Comparison of ENCODE assay signal across 14 mouse cellular contexts in the genomic region with DNA sequence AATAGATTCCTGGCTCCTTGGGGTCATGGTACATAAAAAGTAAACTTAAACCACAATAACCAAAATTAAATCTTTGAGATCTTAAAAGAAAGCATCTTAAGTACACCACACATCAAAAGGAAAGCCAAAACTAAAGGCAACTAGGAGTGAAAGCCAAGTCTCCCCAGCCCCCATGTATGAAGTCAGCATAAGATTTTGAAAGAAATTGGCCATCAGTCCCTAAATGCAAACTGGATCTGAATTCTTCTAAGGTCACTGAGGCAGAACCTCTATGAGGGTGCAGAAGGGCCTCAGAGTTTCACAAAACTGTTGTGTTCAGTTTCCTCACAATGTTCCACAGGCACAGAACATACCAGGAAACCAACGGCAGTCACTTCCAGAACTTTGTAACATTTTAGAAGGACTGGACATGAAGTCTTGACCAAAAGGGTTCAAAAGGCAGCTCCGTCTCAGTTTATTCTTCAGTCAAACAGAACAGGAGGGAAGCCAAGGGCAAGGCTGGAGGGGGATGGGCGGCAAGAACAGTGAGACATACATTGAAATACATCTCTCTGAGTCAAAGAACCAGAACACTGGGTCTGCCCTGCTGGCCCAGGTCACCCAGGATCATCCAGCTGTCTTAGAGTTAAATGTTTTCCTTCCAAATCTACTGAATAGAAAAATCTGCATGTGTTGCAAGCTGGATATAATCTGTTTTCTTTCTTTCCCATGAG.
DNase-seq lines count a peak whose midpoint lies in the region; ATAC-seq and TF ChIP-seq lines count a peak whose summit lies in the region.
"Had no signal": no experiment of that assay in that cellular context is flagged by ENCODE, and none has a peak within 500 bp of the region (broad histone marks: within the 10 kb centered on the region; RNA-seq: fewer than 3 reads in every experiment).

No protein-coding gene starts in this region.

- no peak for TF ChIP-seq EP300 in stomach, postnatal 0 days (optimal IDR thresholded peaks at IDR 0.05)

- ATAC-seq in kidney, embryonic 15.5 days (replicated peaks; ENCODE audit: low FRiP score), result no peak
- no peak; the same call in 1 of the 2 replicates for ATAC-seq in stomach, postnatal 0 days (ENCODE audit: low FRiP score, low TSS enrichment)
- no peak for ATAC-seq in forebrain, embryonic 14.5 days
- ATAC-seq: liver, embryonic 12.5 days had no signal

- DNase-seq in adrenal gland, adult (ENCODE audit: inconsistent age in 2 of 2, low spot score in 1 of 2), result peak; percentile 34 to 45
- DNase-seq in adrenal gland, postnatal 4 days (ENCODE audit: low spot score in 2 of 2), result no peak
- DNase-seq in kidney, adult 11 months, result peak; percentile 64
- DNase-seq in kidney, postnatal 4 days, result peak; percentile 47 to 65
- no peak for DNase-seq in stomach, postnatal 0 days (ENCODE audit: low spot score)
- DNase-seq in forebrain, embryonic 14.5 days (ENCODE audit: low spot score), result no peak
- no peak for DNase-seq in left cerebral cortex, adult 18-20 months (ENCODE audit: low spot score in 2 of 2)
- DNase-seq: cerebellum, adult 11-12 months had no signal

- no peaks in the 10 kb centered on the region for H3K27me3 ChIP-seq in kidney, embryonic 15.5 days
- no peaks in the 10 kb centered on the region for H3K27me3 ChIP-seq in stomach, postnatal 0 days (ENCODE audit: control insufficient read depth, insufficient read depth, low read length)
- no peaks in the 10 kb centered on the region for H3K27me3 ChIP-seq in forebrain, embryonic 14.5 days (replicated peaks; ENCODE audit: control insufficient read depth, insufficient read depth, low read length)
- H3K27me3 ChIP-seq: heart, embryonic 15.5 days; hindbrain, embryonic 15.5 days; liver, embryonic 12.5 days had no signal

- TF ChIP-seq CTCF in stomach, postnatal 0 days (IDR thresholded peaks at IDR 0.05; ENCODE audit: low read depth), result no peak

- H3K27ac ChIP-seq in kidney, embryonic 15.5 days, result no peak overlapping the region
- H3K27ac ChIP-seq in stomach, postnatal 0 days (replicated peaks), result peak overlapping the region; percentile 24; the same call in 1 of the 2 replicates
- H3K27ac ChIP-seq in forebrain, embryonic 14.5 days (ENCODE audit: low read depth, low read length), result no peak overlapping the region
- H3K27ac ChIP-seq: heart, embryonic 15.5 days; hindbrain, embryonic 15.5 days; liver, embryonic 12.5 days; midbrain, embryonic 10.5 days; stomach, embryonic 15.5 days had no signal

- H3K9ac ChIP-seq in kidney, embryonic 15.5 days, result no peak overlapping the region
- no peak overlapping the region for H3K9ac ChIP-seq in stomach, postnatal 0 days (ENCODE audit: low read length)
- H3K9ac ChIP-seq in forebrain, embryonic 14.5 days (ENCODE audit: low read length), result no peak overlapping the region
- H3K9ac ChIP-seq: heart, embryonic 15.5 days; hindbrain, embryonic 15.5 days; liver, embryonic 12.5 days; stomach, embryonic 15.5 days had no signal

- H3K4me2 ChIP-seq in kidney, embryonic 15.5 days, result no peak overlapping the region
- H3K4me2 ChIP-seq in stomach, postnatal 0 days (replicated peaks; ENCODE audit: low read depth), result no peak overlapping the region
- H3K4me2 ChIP-seq in forebrain, embryonic 14.5 days (ENCODE audit: low read length), result no peak overlapping the region
- H3K4me2 ChIP-seq: heart, embryonic 15.5 days; hindbrain, embryonic 15.5 days; liver, embryonic 12.5 days; stomach, embryonic 15.5 days had no signal

- H3K36me3 ChIP-seq in kidney, embryonic 15.5 days, result no peaks in the 10 kb centered on the region
- no peaks in the 10 kb centered on the region for H3K36me3 ChIP-seq in stomach, postnatal 0 days (ENCODE audit: control insufficient read depth, insufficient read depth, low read length)
- no peaks in the 10 kb centered on the region for H3K36me3 ChIP-seq in forebrain, embryonic 14.5 days (ENCODE audit: control insufficient read depth, insufficient read depth, low read length)
- H3K36me3 ChIP-seq: heart, embryonic 15.5 days; hindbrain, embryonic 15.5 days; liver, embryonic 12.5 days; midbrain, embryonic 10.5 days; stomach, embryonic 15.5 days had no signal

- no peaks in the 10 kb centered on the region; the same call in 1 of the 2 replicates for H3K9me3 ChIP-seq in kidney, embryonic 15.5 days (replicated peaks)
- no peaks in the 10 kb centered on the region for H3K9me3 ChIP-seq in stomach, postnatal 0 days (ENCODE audit: control insufficient read depth, low read length)
- H3K9me3 ChIP-seq in forebrain, embryonic 14.5 days (replicated peaks; ENCODE audit: control insufficient read depth, low read length), result no peaks in the 10 kb centered on the region
- H3K9me3 ChIP-seq: heart, embryonic 15.5 days; hindbrain, embryonic 15.5 days; liver, embryonic 12.5 days; midbrain, embryonic 10.5 days; stomach, embryonic 15.5 days had no signal

- peaks cover 14% of the 10 kb centered on the region for H3K4me1 ChIP-seq in kidney, embryonic 15.5 days
- H3K4me1 ChIP-seq in stomach, postnatal 0 days (replicated peaks; ENCODE audit: control insufficient read depth, insufficient read depth), result no peaks in the 10 kb centered on the region
- no peaks in the 10 kb centered on the region for H3K4me1 ChIP-seq in forebrain, embryonic 14.5 days (ENCODE audit: control insufficient read depth, insufficient read depth, low read length)
- H3K4me1 ChIP-seq: heart, embryonic 15.5 days; hindbrain, embryonic 15.5 days; liver, embryonic 12.5 days; midbrain, embryonic 10.5 days; stomach, embryonic 15.5 days had no signal

- WGBS in kidney, embryonic 15.5 days, result 56% methylated on average over 3 of the region's 3 CpGs
- WGBS in stomach, postnatal 0 days, result 47% methylated on average over 3 of the region's 3 CpGs
- WGBS in forebrain, embryonic 14.5 days, result 88% methylated on average over 3 of the region's 3 CpGs

- no peak overlapping the region for H3K4me3 ChIP-seq in kidney, embryonic 15.5 days (replicated peaks)
- no peak overlapping the region for H3K4me3 ChIP-seq in stomach, postnatal 0 days (ENCODE audit: low read depth, low read length)
- no peak overlapping the region for H3K4me3 ChIP-seq in forebrain, embryonic 14.5 days (ENCODE audit: low read depth, low read length)
- H3K4me3 ChIP-seq: heart, embryonic 15.5 days; hindbrain, embryonic 15.5 days; liver, embryonic 12.5 days; midbrain, embryonic 10.5 days; stomach, embryonic 15.5 days had no signal

Comparison
In these comparisons a context has a peak if more than half of its experiments do, and no peak if none do; other contexts are left out.
1. DNase-seq: peak in adrenal gland, adult (2 of 2), kidney, adult 11 months (single experiment) and kidney, postnatal 4 days (2 of 2); none in adrenal gland, postnatal 4 days (0 of 2), stomach, postnatal 0 days (single experiment), forebrain, embryonic 14.5 days (single experiment) and left cerebral cortex, adult 18-20 months (0 of 2).